Mouse (Mus musculus): ENCODE results near the gene Chst10.
A peak's percentile ranks its signal among the peaks of the same experiment; 100 is the strongest.

Gene Chst10

GRCm38 (mm10) chr1:38866242-38866641 is 31.7 kb downstream of the Chst10 start:
- no peak for DNase-seq (ENCODE audit: low read depth)

GRCm38 (mm10) chr1:38864341-38864740 is 33.6 kb downstream of the Chst10 start:
- no peak for DNase-seq (ENCODE audit: low read depth)

- peak; percentile 61 for DNase-seq (ENCODE audit: low read depth)
Observed at GRCm38 (mm10) chr1:38862213-38862612, 35.7 kb downstream of the Chst10 start.

- DNase-seq (ENCODE audit: low read depth) = no peak
Observed at GRCm38 (mm10) chr1:38860867-38861524, 37.0 kb downstream of the Chst10 start.

GRCm38 (mm10) chr1:38860207-38860606 is 37.8 kb downstream of the Chst10 start:
- no peak for DNase-seq (ENCODE audit: low read depth)

GRCm38 (mm10) chr1:38856196-38856595 is 41.8 kb downstream of the Chst10 start:
- DNase-seq (ENCODE audit: low read depth) = peak; percentile 74

GRCm38 (mm10) chr1:38852250-38852649 is 45.7 kb downstream of the Chst10 start:
- DNase-seq (ENCODE audit: low read depth) = no peak

GRCm38 (mm10) chr1:38850650-38851049 is 47.3 kb downstream of the Chst10 start:
- no peak for DNase-seq (ENCODE audit: low read depth)

GRCm38 (mm10) chr1:38848451-38849289 is 49.3 kb downstream of the Chst10 start:
- no peak for DNase-seq (ENCODE audit: low read depth)

- DNase-seq (ENCODE audit: low read depth) = no peak
Observed at GRCm38 (mm10) chr1:38847975-38848374, 50.0 kb downstream of the Chst10 start.

GRCm38 (mm10) chr1:38843275-38843674 is 54.7 kb downstream of the Chst10 start:
- no peak for DNase-seq (ENCODE audit: low read depth)

- no peak for DNase-seq (ENCODE audit: low read depth)
Observed at GRCm38 (mm10) chr1:38842861-38843260, 55.1 kb downstream of the Chst10 start.

- no peak for DNase-seq (ENCODE audit: low read depth)
Observed at GRCm38 (mm10) chr1:38839944-38840343, 58.0 kb downstream of the Chst10 start.

- DNase-seq (ENCODE audit: low read depth) = no peak
Observed at GRCm38 (mm10) chr1:38836477-38836872, 61.5 kb downstream of the Chst10 start, which contains the start of gene Lonrf2. Gene Lonrf2, minus strand, starts transcription at chr1:38836711.

- DNase-seq (ENCODE audit: low read depth) = no peak
Observed at GRCm38 (mm10) chr1:38835568-38836476, 62.1 kb downstream of the Chst10 start.

- DNase-seq (ENCODE audit: low read depth) = peak; percentile 43
Observed at GRCm38 (mm10) chr1:38834899-38835298, 63.1 kb downstream of the Chst10 start.

GRCm38 (mm10) chr1:38824926-38825325 is 73.0 kb downstream of the Chst10 start:
- no peak for DNase-seq (ENCODE audit: low read depth)

GRCm38 (mm10) chr1:38823851-38824250 is 74.1 kb downstream of the Chst10 start:
- DNase-seq (ENCODE audit: low read depth) = no peak

- DNase-seq (ENCODE audit: low read depth) = no peak
Observed at GRCm38 (mm10) chr1:38819691-38820090, 78.3 kb downstream of the Chst10 start.

- DNase-seq (ENCODE audit: low read depth) = no peak
Observed at GRCm38 (mm10) chr1:38817671-38818070, 80.3 kb downstream of the Chst10 start.

GRCm38 (mm10) chr1:38817268-38817667 is 80.7 kb downstream of the Chst10 start:
- no peak for DNase-seq (ENCODE audit: low read depth)

- DNase-seq (ENCODE audit: low read depth) = no peak
Observed at GRCm38 (mm10) chr1:38816306-38816705, 81.7 kb downstream of the Chst10 start.
